Mouse (Mus musculus) retina, postnatal 7 days (tissue): ENCODE measurements around the gene Astn1.

Source experiments
- DNase-seq: peaks from one replicate; pipeline ENCODE4 v3.0.0-alpha.2; 2012; ENCODE audit warnings: low read depth, low spot score

Gene Astn1

DNA sequence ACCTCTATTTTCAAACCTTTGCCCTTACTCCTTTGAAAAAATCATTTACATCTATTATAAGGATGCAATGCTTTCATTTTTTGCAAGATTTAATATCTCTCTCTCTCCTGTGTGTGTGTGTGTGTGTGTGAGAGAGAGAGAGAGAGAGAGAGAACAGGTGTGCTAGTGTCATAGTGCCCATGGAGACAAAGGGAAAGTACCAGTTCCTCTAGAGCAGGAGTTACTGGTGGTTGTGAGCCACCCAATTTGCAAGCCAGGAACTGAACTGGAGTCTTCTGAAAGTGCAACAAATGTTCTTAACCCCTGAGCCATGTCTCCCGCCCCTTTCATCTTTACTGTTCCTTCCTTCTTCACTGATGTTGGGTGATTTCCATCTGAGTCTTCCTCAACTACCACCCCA lies 253.1 kb downstream of the Astn1 start:
- DNase-seq: no peak

DNA sequence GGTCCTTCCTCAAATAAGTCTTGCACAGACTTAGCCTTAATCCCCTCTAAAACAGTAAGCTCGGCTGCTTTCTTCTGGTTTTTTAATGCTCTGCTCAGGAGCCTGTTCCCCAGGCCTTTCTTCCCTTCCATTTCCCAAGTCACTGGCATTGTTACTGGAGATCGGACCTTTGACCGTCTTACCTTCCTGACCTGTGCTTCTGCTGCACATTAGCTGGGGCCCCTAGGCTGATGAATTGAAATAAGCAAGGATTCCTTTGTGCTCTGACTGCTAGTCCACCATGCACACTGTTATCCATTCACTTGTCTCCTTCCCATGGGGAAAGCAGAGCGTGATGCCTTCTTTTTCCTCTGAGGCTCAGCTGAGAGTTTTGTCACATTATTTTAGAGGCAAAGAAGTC lies 255.9 kb downstream of the Astn1 start:
- DNase-seq: no peak

DNA sequence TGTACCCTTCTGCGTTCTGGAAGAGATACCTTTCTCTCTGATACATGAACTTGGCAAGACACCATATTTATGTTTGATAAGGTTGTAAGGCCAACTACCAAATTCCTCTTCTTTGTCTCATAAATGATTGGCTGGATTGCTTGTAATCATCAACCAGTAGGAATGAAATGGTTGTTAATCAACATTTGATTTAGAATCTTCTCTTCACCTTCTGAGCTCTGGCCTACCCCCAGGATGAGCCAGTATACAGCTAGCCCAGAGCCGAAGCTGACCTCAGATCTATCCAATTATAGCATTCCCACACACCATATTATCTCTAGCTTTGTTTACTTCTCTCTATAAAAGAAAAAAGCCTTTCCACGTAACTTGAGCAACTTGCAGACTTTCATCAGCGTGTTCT lies 270.9 kb downstream of the Astn1 start:
- no peak for DNase-seq

DNA sequence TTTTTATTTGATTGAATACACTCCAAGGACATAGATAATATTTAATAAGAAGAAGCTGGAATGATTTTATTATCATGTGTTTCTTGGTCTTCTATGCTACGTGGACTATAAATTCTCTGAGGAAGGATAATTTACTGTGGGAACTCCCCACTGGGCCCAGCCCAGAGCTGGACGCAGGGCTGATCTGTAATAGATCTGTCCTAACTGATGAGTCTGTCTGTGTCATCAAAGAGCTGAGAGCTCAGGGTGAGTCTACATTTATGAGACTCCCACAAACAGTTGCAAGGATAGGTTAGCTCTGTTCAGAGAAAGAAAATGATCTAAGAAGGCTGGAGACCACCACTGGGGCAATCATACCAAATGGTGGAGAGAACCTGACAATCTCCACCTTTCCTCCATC lies 271.4 kb downstream of the Astn1 start:
- no peak for DNase-seq

DNA sequence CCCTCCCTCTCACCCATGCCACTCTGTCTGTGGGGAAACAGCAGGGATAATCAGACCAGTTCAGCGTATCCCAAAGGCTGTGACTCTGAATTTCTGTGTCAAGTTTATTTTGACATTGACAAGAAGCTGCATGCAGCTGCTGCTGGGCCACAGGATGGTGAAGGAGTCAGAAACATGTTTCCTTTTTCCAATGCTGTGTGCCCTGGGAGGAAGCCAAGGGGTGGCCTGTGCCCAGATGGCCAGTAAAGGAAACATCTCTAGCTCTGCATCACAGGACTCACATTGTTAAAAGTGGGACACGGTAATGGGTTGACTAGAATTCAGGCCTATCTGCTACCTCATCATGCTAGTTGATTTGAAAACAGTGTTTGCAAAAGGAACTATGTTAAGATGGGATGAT lies 279.2 kb downstream of the Astn1 start:
- DNase-seq: no peak

DNA sequence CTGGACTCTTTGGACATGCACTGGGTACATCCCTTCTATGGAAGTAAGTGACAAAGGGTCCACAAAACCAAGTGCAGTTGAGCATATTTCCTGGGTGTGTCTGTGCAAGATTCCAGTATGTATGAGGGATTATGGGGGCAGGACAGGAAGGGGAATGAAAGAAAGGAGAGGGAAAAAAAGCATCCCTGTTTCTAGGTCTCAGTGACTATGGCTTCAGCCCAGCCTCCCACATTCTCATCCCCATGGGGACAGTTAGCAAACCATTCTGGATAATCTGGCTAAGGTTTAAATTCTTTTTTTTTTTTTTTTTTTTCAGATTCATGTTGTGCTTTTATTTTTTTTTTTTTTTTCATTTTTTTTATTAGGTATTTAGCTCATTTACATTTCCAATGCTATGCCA lies 280.2 kb downstream of the Astn1 start:
- DNase-seq: no peak

DNA sequence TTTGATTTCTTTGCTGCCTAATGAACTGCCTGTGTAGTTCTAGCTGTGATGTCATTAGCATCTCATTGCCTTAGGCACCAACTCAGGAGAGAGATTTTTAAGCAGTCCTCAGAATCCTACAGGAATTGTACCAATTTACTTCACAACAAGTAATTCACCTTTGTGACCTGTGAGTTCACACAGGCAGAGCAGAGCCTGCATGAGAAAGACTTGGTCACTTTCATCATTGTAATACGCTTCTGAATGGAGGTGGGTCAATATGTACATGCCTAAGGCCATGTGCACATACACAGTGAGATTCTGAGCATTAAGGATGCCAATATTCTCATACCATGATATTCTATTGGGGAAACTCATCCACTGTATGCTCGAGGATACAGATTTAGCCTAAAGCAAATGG lies 290.7 kb downstream of the Astn1 start:
- no peak for DNase-seq

DNA sequence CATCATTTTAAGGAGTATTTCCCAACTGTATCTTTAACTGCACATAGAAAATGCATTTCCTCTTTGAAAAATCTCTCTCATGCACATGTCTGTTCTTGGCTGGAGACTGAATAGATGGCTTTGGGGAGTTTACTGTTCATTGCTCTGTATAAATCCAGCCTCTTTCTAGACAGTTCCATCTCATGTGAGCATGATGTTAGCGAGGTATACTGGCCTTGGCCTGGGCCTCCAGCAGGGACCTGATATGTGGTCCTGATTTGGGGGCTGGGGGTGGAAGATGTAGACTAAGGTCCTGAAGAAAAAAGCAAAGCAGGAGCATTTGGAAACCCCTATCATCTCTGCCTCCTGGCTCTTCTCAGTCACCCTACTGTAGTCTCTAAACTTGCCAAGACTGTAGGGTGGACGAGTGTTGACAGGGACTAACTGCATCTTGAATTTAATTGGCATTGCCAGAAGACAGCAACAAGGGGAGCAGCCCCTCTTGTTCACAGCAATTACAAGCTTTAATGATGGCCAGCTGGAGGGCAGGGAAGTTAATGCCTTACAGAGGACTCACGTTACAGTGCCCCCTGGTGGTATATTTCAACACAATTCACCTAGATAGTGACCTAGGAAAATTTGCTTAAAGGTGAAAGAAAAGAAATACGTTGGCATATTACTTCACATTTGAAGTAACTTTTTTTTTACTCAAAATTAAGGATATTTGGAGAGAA lies 291.9 kb downstream of the Astn1 start:
- DNase-seq: peak; percentile 67

DNA sequence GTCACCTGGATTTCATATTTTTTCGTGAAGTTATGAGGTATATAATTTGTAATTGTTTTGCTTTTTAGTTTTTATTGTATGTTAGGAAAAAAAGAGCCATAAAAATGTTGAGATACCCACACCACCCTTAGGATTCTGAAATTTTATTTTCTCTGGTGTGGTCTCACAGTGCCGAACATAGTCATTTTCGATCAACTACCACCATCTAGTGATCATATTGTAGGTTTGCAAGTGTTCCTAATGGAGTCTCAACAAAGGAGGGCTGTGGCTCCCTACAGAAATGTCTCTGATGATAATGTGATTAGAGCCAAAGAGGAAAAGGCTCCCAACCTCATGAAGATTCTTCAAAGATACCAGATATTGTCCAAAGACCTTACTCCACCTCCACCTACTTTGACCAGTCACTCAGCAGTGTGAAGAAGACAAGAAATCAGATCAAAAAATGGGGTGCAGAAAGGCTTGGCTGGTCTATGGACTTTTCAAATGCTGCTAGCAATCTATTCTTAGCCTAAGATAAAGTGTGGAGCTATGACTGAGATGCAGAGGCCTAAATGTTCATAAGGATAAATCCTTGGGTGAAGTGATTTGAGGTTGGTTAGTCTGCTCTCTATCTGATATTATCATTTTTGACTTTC lies 292.6 kb downstream of the Astn1 start:
- peak; percentile 61 for DNase-seq

DNA sequence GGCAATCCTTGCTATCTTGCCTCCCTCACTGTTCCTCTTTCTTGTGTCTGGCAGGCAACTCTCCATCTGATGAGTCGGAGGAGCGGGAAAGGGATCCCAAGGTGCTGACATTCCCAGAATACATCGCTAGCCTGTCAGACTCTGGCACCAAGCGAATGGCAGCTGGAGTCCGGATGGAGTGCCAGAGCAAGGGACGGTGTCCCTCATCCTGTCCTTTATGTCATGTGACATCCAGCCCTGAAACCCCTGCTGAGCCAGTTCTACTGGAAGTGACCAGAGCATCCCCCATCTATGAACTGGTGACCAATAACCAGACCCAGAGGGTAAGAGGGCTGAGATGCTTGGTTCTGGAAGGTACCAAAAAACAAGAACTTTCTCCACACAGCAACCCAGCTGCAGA lies 294.9 kb downstream of the Astn1 start:
- DNase-seq: no peak

DNA sequence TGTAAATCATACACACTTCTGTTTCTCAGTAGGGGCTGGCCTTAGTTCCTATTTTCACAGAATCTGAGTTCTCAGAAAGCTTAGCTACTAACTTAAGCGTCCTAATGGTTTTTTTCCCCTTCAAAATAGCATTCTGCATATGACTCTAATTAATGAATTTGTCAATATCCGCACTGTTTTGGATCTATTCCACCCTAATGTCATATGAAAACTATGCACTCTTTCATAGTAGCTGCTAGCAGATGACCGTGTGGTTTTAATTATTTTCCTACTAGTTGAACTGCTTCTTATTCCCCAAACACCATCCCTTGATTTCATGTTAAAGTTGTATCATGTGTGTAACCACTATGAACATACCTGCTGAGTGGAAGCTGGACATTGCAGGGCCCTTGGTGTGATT lies 303.9 kb downstream of the Astn1 start:
- no peak for DNase-seq

DNA sequence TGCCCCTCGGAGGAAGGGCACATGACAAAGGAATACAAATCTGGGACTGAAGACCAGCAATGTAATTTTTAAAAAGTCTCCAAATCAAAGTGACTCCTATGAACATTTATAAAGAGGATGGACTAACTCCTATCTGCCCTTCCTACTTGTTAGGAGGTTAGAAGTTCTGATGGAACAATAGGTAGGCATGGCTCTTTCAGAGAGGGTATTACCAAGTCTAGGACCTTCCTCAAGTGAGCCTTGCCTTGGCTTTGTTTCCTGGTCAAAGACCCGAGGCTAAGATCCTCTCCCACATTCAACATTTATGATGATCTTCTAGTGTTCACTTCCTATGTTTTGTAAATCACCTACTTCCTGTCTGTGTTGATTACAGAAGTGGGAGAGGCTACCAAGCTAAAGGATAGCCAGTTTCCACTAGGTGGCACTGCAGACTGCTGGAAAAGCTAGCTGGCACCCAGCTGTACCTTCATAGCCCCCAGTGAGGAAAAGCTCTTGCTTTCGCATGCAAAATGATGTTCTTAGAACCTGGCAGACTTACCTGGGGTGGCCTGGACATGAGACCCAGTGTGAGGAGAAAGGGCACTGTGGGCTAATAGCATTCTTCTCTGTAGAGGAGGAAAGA lies 308.0 kb downstream of the Astn1 start:
- peak; percentile 27 for DNase-seq

DNA sequence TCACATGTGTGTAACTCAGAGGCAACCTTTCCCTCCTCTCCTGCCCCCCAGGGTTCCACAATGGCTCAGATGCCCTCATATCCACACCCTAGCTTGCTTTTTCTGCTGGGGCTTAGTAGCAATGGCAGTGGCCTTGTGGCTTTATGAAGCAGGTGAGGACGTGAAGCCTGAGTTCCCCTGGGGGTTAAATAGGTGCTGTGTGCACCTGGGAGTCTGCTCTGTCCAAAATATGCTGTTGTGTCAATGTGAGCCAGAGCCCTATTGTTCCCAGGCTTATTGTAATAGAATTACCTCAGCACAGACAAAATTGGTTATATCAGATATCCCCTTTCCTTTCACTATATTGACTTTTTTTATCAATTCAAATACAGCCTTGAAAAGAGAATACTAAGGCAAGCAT lies 325.7 kb downstream of the Astn1 start:
- DNase-seq: no peak

DNA sequence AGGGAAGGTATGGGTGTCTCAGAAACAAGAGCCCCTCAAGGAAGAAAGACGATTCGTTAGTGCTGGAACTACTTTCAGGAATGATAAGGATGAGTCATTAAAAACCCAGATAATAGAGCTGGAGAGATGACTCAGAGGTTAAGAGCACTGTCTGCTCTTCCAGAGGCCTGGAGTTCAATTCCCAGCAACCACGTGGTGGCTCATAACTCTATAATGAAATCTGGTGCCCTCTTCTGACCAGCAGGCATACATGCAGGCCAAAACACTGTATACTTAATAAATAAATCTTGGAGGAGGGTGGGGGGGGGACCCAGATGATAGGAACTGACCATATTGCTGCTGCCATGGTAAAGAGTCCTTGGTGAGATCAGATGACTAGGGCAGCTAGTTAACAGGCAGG lies 335.4 kb downstream of the Astn1 start:
- DNase-seq: no peak

DNA sequence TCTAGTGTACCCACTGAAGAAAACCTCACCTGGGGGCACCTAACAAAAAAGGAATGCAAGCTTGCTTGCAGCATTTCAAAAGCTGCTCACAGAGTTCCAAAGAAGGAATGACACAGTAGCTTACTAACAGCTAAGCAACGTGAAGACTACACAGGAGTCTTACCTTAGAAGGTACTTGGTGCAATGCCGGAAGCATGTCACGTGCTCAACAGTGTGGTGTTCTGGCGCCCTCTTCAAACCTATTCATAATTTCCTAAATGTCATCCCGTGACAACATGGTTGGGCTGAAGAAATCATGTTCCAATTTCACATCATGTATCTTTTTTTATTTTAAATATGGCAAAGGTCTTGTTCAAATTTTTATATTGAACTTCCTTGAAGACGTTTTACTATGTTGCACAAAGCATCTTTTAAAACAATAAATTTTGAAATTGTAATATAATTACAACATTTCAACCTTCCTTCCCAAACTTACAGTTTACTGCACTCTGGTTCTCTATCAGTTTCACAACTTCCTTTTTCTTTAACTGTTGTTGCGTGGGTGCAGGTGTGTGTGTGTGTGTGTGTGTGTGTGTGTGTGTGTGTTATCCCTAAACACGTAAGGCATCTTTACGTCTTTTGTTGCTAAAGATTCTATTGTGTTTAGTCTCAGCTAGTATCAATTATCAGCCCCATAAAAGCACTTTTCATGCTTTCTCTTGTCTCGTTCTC lies 335.9 kb downstream of the Astn1 start:
- DNase-seq: no peak

DNA sequence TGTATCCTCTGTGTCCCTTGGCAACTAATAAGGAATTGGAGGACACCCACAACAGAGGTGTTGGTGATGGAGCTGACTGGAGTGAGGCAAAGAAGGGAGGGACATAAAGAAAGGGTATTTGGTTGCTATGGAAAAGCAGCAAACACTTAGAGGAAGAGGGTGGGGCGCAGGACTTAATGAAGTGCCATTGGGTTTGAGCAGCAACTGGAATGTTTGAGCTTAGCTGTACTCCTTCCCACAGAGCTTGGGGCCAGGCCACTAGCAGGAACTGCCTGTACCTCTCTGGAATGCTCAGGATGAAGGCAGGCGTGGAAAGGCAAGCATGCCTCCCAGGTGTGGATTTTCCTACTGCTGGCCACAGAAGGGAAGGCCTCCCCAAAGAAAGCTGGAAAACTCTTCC lies 337.2 kb downstream of the Astn1 start:
- no peak for DNase-seq

DNA sequence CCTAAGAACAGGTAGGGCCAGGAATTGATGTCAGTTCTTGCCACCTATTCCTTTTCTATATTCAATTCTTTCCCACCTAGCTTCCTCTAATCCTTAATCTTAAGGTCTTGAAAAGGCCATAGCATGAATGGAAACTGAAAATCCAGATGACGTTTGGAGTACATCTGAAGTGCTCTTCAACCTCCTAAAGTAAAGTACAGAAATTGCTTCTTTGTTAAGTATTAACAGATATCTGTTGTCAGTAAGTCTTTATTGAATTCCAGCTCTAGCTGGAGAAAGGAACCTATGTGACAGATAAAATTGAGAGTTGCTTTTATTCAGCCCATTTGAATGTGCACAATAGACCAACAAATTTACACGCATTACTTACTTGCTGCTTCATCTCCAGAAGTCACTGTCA lies 338.1 kb downstream of the Astn1 start:
- DNase-seq: no peak

DNA sequence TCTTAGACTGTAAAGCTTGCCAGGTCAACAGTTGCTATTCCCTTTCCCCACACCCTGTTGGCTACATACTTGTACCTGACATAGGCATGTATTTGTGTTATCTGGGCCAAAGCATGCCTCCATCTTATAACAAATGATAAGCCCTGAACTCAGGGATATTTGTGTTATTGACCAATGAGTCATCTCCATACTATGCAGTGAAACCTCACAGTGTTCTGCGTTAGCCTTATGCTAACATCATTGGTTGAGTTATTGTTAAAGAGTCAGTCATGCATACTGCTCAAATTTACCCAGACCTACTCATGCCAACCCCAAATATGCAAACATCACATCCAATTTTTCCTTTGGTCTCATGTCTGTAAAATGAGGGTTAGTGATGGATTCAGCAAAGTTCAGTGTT lies 339.3 kb downstream of the Astn1 start:
- no peak for DNase-seq

DNA sequence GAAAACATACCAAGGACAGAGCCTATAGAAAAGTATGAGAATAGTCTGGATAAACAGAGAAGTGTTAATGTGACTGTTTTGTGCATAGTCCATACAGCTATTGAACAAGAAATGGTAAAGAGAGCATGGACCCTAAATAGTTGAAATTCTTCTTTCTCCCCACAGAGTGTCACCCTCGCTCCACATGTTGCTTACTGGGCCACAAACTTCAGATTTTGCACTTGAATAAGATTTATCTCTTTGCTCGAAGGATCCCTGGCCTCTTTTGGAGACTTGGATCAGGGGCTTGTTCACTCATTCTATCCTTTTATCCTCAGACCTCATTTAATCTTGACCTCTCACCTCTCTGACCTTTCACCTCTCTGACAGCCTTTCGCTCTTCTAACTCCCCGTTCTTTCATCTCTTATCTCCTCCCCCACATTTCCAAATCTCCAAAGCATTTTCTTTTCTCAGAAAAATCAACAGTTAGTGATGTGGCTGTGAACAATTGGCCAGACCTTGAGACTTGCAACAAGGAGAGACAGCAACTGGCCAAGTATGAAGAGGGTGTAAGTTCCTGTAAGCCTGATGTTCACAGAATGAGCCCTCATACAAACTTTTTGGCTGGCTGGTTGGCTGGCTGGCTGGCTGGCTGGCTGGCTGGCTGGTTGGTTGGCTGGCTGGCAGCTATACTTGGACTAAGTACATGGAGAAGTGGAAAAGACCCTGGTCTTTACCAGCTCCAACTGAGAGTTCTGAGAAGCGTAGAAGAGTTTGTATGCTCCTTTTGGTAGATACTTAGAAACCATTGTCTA lies 351.4 kb downstream of the Astn1 start:
- DNase-seq: peak; percentile 4

DNA sequence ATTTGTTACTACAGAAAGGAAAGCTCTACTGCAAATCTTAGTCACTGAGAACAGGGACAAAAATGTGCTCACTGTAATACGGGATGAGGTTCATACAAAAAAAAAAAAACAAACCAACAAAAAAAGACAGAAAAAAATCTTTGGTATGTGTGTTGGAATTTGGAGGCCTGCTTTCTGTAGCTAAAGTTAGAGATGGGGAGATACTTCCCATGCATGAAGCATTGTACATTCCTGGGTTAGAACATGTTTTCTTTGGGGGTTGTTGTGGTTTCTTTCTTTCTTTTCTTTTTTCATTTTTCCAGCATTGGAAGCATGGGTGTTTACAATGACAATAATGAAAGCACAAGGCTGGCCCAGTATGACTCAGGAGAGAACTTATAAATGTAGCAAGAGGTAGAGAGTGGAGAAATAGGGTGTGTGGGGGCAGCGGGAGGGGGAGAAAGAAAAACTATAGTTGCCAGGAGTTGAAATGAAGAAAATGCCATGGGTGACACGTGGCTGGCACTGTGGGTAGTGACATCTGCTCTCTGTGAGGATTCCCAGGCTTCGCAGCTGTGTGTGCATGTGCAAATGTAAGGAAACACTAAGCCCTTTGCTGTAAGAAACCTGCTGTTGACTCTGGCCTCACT lies 370.9 kb downstream of the Astn1 start:
- DNase-seq: no peak
